Mouse (Mus musculus): ENCODE results near the gene Ripor3. TPM values are rescaled to one million over a fixed set of nuclear protein-coding genes. Genes with fewer than 3 reads are reported as not detected.

The Ripor3 gene
- polyA plus RNA-seq, 1 experiment from 2014 or later = 0.31 TPM

DNA sequence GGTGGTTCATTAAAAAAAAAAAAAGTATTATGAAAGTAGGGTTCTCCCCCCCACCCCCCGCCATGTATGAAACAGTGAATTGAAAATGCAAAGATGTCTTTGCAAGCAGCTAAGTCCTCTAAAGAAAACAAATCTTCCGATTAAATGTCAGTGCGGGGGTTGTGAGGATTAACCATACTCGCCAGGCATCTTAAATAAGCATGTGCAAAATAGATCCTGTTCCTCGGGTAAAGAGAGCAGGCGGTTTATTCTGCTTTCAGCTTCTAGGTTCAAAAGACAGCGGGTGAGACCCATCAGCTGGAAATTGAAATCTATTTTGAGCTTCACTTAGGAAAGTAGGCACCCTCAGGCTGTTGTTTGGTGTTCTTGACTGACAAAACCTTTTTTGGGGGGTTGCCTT is 77.0 kb downstream of the Ripor3 start:
- Histone ChIP-seq H3K4me1 (replicated peaks) (peaks cover 55% of the 10 kb centered on the region), H3K9me3 (no peaks in the 10 kb centered on the region), H3K27me3 (no peaks in the 10 kb centered on the region), H3K4me3 (peak overlapping the region; percentile 94), H3K27ac (peak overlapping the region; percentile 87; the same call in 1 of the 2 replicates), H3K9ac (peak overlapping the region; percentile 97), H3K4me2 (peak overlapping the region; percentile 78), H3K36me3 (no peaks in the 10 kb centered on the region)
- WGBS = 39% methylated on average over 7 of the region's 7 CpGs
- ATAC-seq (ENCODE audit: low FRiP score) = no peak

GRCm38 (mm10) chr2:167932727-167933231 is 77.6 kb downstream of the Ripor3 start:
- peaks cover 51% of the 10 kb centered on the region for H3K4me1 ChIP-seq (replicated peaks)
- 1% methylated on average over 18 of the region's 18 CpGs for WGBS

GRCm38 (mm10) chr2:167931985-167932726 is 78.3 kb downstream of the Ripor3 start, which contains the start of gene Ptpn1:
Ptpn1 (plus strand) TSS chr2:167932057.
- under 1% methylated on average over 76 of the region's 99 CpGs for WGBS
- H3K27me3 ChIP-seq = no peaks in the 10 kb centered on the region
- H3K9ac ChIP-seq = peak within 1 kb of the TSS; percentile 97
- peak; percentile 96 for ATAC-seq (ENCODE audit: low FRiP score)
- H3K9me3 ChIP-seq = no peaks in the 10 kb centered on the region
- H3K27ac ChIP-seq = peak within 1 kb of the TSS; percentile 87
- H3K36me3 ChIP-seq = no peaks in the 10 kb centered on the region
- peaks cover 48% of the 10 kb centered on the region for H3K4me1 ChIP-seq (replicated peaks)
- H3K4me2 ChIP-seq = peak within 1 kb of the TSS; percentile 78
- H3K4me3 ChIP-seq = peak within 1 kb of the TSS; percentile 94

More at GRCm38 (mm10) chr2:167932727-167933231, 77.6 kb downstream of the Ripor3 start:
- H3K27me3 ChIP-seq = no peaks in the 10 kb centered on the region
- peak overlapping the region; percentile 97 for H3K9ac ChIP-seq
- peak overlapping the region; percentile 94 for H3K4me3 ChIP-seq
- no peaks in the 10 kb centered on the region for H3K36me3 ChIP-seq
- H3K27ac ChIP-seq = peak overlapping the region; percentile 87
- no peaks in the 10 kb centered on the region for H3K9me3 ChIP-seq
- ATAC-seq (ENCODE audit: low FRiP score) = peak; percentile 67
- H3K4me2 ChIP-seq = peak overlapping the region; percentile 78

DNA sequence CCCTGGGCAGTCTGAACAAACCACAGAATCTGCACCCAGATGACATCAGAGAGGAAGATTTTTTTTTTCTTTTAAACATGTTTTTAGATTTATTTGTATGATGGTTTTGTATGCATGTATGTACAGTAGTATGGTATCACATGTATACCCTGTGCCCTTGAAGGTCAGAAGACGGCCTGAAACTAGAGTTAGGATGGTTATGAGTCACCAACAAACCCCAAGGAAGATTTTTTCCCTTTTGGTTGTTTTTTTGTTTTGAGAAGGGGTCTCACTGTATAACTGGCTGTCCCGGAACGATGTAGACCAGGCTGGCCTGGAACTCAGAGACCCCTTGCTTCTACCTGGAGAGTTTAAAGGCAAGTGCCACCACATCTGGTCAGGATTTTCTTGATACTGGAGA is 79.4 kb downstream of the Ripor3 start:
- Histone ChIP-seq H3K27me3 (no peaks in the 10 kb centered on the region), H3K36me3 (no peaks in the 10 kb centered on the region), H3K27ac (no peak overlapping the region), H3K9me3 (no peaks in the 10 kb centered on the region), H3K4me2 (peak overlapping the region; percentile 78; the same call in 1 of the 2 replicates), H3K4me3 (0 out of 2 replicates have a peak overlapping the region, but pooled peaks have one; percentile 94), H3K4me1 (replicated peaks) (peaks cover 36% of the 10 kb centered on the region), H3K9ac (no peak overlapping the region)
- no peak for ATAC-seq (ENCODE audit: low FRiP score)
- WGBS = 95% methylated on average over 3 of the region's 3 CpGs

Other genes starting within 250 kb of the Ripor3 start
- gene Ptpn1, start 78.6 kb downstream of the Ripor3 start, polyA plus RNA-seq (2015; fragmentation: Nextera tagmentation; extraction: Ambion mirVana) = 96.3 and 98.0 TPM in 2 replicates
- 7.5 and 7.9 TPM in 2 replicates for gene Pard6b, start 70.4 kb upstream of the Ripor3 start, polyA plus RNA-seq (2015; fragmentation: Nextera tagmentation; extraction: Ambion mirVana)
- gene Adnp, start 196.5 kb upstream of the Ripor3 start, polyA plus RNA-seq (2015; fragmentation: Nextera tagmentation; extraction: Ambion mirVana) = 3.1 and 3.5 TPM in 2 replicates
- gene Gm20716, start 219.7 kb upstream of the Ripor3 start, polyA plus RNA-seq (2015; fragmentation: Nextera tagmentation; extraction: Ambion mirVana) = 23.1 and 25.4 TPM in 2 replicates
- gene Dpm1, start 220.0 kb upstream of the Ripor3 start, polyA plus RNA-seq (2015; fragmentation: Nextera tagmentation; extraction: Ambion mirVana) = 70.4 and 71.3 TPM in 2 replicates
- 7.0 and 7.7 TPM in 2 replicates for gene Mocs3, start 220.0 kb upstream of the Ripor3 start, polyA plus RNA-seq (2015; fragmentation: Nextera tagmentation; extraction: Ambion mirVana)